8 mouse cellular contexts compared by ENCODE assay signal in the genomic region with DNA sequence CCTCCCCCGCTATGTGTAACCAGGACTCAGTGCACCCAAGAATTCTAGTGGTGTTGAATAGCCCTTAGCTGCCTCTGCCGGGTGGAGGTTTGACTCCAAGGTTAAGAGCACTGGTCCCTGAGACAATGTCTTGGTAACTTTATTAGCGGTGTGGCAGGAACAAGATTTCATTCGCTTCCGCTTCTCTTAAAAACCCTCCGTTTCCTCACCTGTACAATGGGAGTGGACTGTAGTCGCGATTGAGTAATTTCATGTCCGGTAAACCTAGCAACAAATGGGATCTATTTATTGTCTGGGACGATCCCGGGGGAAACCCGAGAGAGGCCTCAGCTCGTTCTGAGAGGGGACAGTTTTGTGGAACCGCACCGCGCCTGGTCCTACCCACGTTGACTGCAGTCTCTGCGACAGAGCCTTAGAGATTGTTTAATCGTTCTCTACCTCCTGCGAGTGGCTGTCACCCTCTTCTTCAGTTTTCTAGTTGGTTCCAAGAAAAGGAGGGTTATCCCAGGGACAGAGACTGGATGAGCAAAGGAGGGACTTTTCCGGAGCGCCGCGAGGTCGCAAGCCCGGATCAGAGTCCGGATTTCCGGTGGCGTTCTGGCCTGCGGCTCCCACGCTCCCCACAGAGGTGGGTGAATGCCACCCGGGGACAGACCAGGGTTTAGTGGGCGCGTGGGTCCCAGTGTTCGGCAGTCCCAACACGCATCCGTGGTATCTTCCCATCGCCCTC. TPM values are rescaled to one million over a fixed set of nuclear protein-coding genes. Genes with fewer than 3 reads are reported as not detected.
DNase-seq lines count a peak whose midpoint lies in the region; ATAC-seq lines count a peak whose summit lies in the region.

No protein-coding gene starts in this region.

- peak overlapping the region; percentile 84 for H3K4me2 ChIP-seq in limb, embryonic 12.5 days
- peak overlapping the region; percentile 80 for H3K4me2 ChIP-seq in neural tube, embryonic 13.5 days

- intact Hi-C loops in heart, postnatal 25 days (cut with DNase I): loop anchor here (5.0 kb wide), 1 partner anchor 284 kb away; no protein-coding TSS in a partner anchor

- H3K9ac ChIP-seq in limb, embryonic 12.5 days (replicated peaks): peak overlapping the region; percentile 45
- H3K9ac ChIP-seq in neural tube, embryonic 13.5 days: peak overlapping the region; percentile 71

- no peaks in the 10 kb centered on the region for H3K36me3 ChIP-seq in embryonic facial prominence, embryonic 10.5 days (replicated peaks)
- H3K36me3 ChIP-seq in limb, embryonic 12.5 days: no peaks in the 10 kb centered on the region
- H3K36me3 ChIP-seq in neural tube, embryonic 13.5 days: no peaks in the 10 kb centered on the region

- ATAC-seq in cerebellum, adult (ENCODE audit: insufficient number of reproducible peaks, low FRiP score, low TSS enrichment): no peak
- no peak for ATAC-seq in limb, embryonic 12.5 days (ENCODE audit: insufficient number of reproducible peaks, insufficient read depth, low FRiP score, low TSS enrichment, low read depth)
- no peak for ATAC-seq in neural tube, embryonic 13.5 days (ENCODE audit: low read depth)

- peaks cover 58% of the 10 kb centered on the region for H3K27me3 ChIP-seq in embryonic facial prominence, embryonic 10.5 days (replicated peaks; ENCODE audit: low read depth, poor library complexity, severe bottlenecking)
- peaks cover 61% of the 10 kb centered on the region for H3K27me3 ChIP-seq in limb, embryonic 12.5 days
- H3K27me3 ChIP-seq in neural tube, embryonic 13.5 days: peaks cover 14% of the 10 kb centered on the region; the same call in 1 of the 2 replicates

- peak; percentile 30 to 35 for DNase-seq in cerebellum, postnatal 10 days
- DNase-seq in embryonic facial prominence, embryonic 10.5 days (ENCODE audit: low spot score): peak; percentile 52
- DNase-seq in heart, postnatal 25 days (ENCODE audit: low spot score): peak; percentile 29
- DNase-seq in ovary, postnatal 14 days (ENCODE audit: low spot score): no peak
- DNase-seq in layer of hippocampus, adult 9-10 months (ENCODE audit: low spot score): no peak

- H3K4me3 ChIP-seq in embryonic facial prominence, embryonic 10.5 days: peak overlapping the region; percentile 52
- peak overlapping the region; percentile 36 for H3K4me3 ChIP-seq in limb, embryonic 12.5 days (replicated peaks)
- H3K4me3 ChIP-seq in neural tube, embryonic 13.5 days: peak overlapping the region; percentile 34

- H3K4me1 ChIP-seq in embryonic facial prominence, embryonic 10.5 days: peaks cover 39% of the 10 kb centered on the region
- H3K4me1 ChIP-seq in limb, embryonic 12.5 days (replicated peaks): peaks cover 46% of the 10 kb centered on the region
- H3K4me1 ChIP-seq in neural tube, embryonic 13.5 days (replicated peaks): peaks cover 46% of the 10 kb centered on the region

- no peaks in the 10 kb centered on the region for H3K9me3 ChIP-seq in embryonic facial prominence, embryonic 10.5 days
- no peaks in the 10 kb centered on the region for H3K9me3 ChIP-seq in limb, embryonic 12.5 days
- no peaks in the 10 kb centered on the region for H3K9me3 ChIP-seq in neural tube, embryonic 13.5 days

- H3K27ac ChIP-seq in embryonic facial prominence, embryonic 10.5 days (replicated peaks): peak overlapping the region; percentile 75
- H3K27ac ChIP-seq in limb, embryonic 12.5 days: no peak overlapping the region
- no peak overlapping the region for H3K27ac ChIP-seq in neural tube, embryonic 13.5 days (replicated peaks)

- 1% methylated on average over 38 of the region's 38 CpGs for WGBS in embryonic facial prominence, embryonic 10.5 days
- WGBS in limb, embryonic 12.5 days: 2% methylated on average over 38 of the region's 38 CpGs
- 2% methylated on average over 38 of the region's 38 CpGs for WGBS in neural tube, embryonic 13.5 days

RNA-seq across cellular contexts. Expression of gene Ebf1, which starts 4.3 kb away (rescaled TPM):
- 38.5 and 41.9 TPM in 2 replicates for polyA plus RNA-seq in embryonic facial prominence, embryonic 10.5 days (2016; fragmentation: Nextera tagmentation; extraction: Ambion mirVana)
- total RNA-seq in heart, postnatal 25 days (2021): 10 to 100 TPM in 1 of 2 experiments, 1 to 10 TPM in 1; 10.0 to 13.8 TPM
- 93.3 and 95.7 TPM in 2 replicates for polyA plus RNA-seq in limb, embryonic 12.5 days (2016; fragmentation: Nextera tagmentation; extraction: Ambion mirVana)
- 182 and 184 TPM in 2 replicates for polyA plus RNA-seq in neural tube, embryonic 13.5 days (2015; fragmentation: Nextera tagmentation; extraction: Ambion mirVana)

Comparison
In these comparisons a context has a peak if more than half of its experiments do, and no peak if none do; other contexts are left out.
1. DNase-seq: peak in cerebellum, postnatal 10 days (2 of 2), embryonic facial prominence, embryonic 10.5 days (single experiment) and heart, postnatal 25 days (single experiment); none in ovary, postnatal 14 days (single experiment) and layer of hippocampus, adult 9-10 months (single experiment).
2. Peak in every context shown above with its lines, with median percentiles within 50 percentile points of each other: H3K4me3 ChIP-seq.